Mouse (Mus musculus): ENCODE measurements around the gene Retreg1. TPM values are rescaled to one million over a fixed set of nuclear protein-coding genes. Genes with fewer than 3 reads are reported as not detected.

Gene Retreg1
- polyA plus RNA-seq, 1 experiment from 2014 or later, result 1.9 TPM

DNA sequence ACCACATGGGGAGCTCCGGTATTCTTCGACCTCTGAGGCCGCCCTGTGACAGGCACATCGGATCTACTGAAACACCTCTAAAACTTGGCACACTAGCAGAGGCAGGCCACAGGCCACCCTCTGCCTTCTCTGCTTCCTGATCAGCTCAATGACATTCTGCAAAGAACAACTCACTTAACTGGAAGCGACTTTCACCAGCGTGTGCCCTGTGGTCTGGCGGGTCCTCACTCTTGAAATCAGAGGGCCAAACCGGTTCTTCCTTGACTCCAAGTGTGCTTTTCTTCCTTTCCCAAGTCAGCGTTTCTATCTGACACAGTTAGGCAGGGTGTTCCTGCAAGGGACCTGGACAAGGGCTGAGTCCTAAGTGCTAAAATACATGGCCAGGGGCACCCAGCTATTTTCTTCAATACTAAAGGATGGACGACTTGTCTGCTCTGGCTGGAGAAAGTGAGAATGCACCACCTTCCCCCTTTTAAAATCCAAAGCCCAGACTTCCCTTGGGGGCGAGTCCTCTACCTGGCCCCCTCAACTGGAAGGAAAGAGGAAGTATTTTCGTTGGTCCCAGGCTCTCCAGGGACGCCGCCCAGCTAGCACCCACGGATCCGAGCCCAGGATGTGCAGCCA lies 406 bp upstream of the Retreg1 start:
- H3K9me3 ChIP-seq (replicated peaks), result no peaks in the 10 kb centered on the region
- H3K27me3 ChIP-seq (ENCODE audit: low read depth, poor library complexity, severe bottlenecking), result peaks cover 47% of the 10 kb centered on the region
- WGBS, result 13% methylated on average over 16 of the region's 16 CpGs
- no peaks in the 10 kb centered on the region for H3K36me3 ChIP-seq
- peaks cover 15% of the 10 kb centered on the region for H3K4me1 ChIP-seq
- peak overlapping the region; percentile 85 for H3K4me3 ChIP-seq
- H3K27ac ChIP-seq, result peak overlapping the region; percentile 82
- DNase-seq (ENCODE audit: low spot score), result peak; percentile 39

DNA sequence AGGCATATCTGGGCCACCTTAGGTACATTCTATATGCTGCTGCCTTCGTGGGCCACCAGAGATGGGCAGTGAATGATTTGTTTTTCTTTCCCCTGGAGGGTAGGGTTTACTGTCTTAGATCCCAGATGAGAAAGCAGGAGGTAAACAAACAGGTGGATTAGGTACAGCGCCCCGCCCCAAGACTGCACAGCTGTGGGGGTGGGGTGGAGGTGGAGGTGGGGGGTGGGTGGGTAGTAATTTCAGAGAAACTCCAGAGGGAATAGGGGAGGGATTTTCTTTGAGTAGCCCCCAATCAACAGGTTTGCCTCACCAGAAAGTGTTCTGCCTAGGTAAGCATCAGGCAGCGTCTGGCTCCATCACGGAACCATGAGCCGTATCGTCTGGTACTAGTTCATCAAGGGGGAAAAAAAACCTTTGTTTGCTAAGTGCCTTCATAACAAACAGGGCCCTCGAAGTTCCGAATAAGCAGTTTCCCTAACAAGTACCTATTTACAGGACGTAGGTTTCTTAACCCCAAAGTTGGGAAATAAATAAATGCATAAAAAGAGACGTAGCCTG lies 1.1 kb downstream of the Retreg1 start:
- DNase-seq (ENCODE audit: low spot score), result no peak
- H3K27ac ChIP-seq, result no peak overlapping the region
- no peaks in the 10 kb centered on the region for H3K36me3 ChIP-seq
- WGBS, result 13% methylated on average over 11 of the region's 11 CpGs
- H3K4me1 ChIP-seq, result peaks cover 15% of the 10 kb centered on the region
- H3K4me3 ChIP-seq, result peak overlapping the region; percentile 85
- H3K9me3 ChIP-seq (replicated peaks), result no peaks in the 10 kb centered on the region
- H3K27me3 ChIP-seq (ENCODE audit: low read depth, poor library complexity, severe bottlenecking), result peaks cover 47% of the 10 kb centered on the region

GRCm38 (mm10) chr15:25844771-25845170 lies 1.8 kb downstream of the Retreg1 start:
- no peaks in the 10 kb centered on the region for H3K36me3 ChIP-seq
- H3K27ac ChIP-seq, result no peak overlapping the region
- H3K9me3 ChIP-seq (replicated peaks), result no peaks in the 10 kb centered on the region
- peaks cover 15% of the 10 kb centered on the region for H3K4me1 ChIP-seq
- WGBS, result 46% methylated on average over 4 of the region's 4 CpGs
- H3K4me3 ChIP-seq, result no peak overlapping the region
- peaks cover 47% of the 10 kb centered on the region for H3K27me3 ChIP-seq (ENCODE audit: low read depth, poor library complexity, severe bottlenecking)
- DNase-seq (ENCODE audit: low spot score), result no peak

DNA sequence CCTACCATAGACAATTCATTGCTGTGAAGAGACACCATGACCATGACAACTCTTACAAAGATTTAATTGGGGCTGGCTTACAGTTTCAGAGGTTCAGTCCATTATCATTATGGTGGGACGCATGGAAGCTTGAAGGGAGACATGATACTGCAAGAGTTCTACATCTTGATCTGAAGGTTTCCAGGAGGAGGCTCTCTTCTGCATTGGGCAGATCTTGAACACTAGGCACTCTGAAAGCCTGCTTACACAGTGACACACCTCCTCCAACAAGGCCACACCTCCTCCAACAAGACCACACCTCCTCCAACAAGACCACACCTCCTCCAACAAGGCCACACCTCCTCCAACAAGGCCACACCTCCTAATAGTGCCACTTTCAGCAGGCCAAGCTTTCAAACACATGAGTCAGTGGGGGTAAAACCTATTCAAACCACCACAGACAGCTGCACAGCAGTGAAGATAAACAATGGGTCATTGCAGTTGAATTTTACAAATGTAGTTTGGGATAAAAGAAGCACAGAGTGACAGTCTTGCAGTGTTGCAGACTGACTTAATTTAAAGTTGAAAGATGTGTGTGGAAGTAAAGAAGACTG lies 4.7 kb downstream of the Retreg1 start:
- H3K27ac ChIP-seq, result no peak overlapping the region
- no peaks in the 10 kb centered on the region for H3K36me3 ChIP-seq
- no peak overlapping the region for H3K4me3 ChIP-seq
- H3K4me1 ChIP-seq, result peaks cover 19% of the 10 kb centered on the region
- DNase-seq (ENCODE audit: low spot score), result no peak
- H3K9me3 ChIP-seq (replicated peaks), result no peaks in the 10 kb centered on the region
- peaks cover 26% of the 10 kb centered on the region for H3K27me3 ChIP-seq (ENCODE audit: low read depth, poor library complexity, severe bottlenecking)
- WGBS, result 98% methylated on average over 1 of the region's 1 CpGs

DNA sequence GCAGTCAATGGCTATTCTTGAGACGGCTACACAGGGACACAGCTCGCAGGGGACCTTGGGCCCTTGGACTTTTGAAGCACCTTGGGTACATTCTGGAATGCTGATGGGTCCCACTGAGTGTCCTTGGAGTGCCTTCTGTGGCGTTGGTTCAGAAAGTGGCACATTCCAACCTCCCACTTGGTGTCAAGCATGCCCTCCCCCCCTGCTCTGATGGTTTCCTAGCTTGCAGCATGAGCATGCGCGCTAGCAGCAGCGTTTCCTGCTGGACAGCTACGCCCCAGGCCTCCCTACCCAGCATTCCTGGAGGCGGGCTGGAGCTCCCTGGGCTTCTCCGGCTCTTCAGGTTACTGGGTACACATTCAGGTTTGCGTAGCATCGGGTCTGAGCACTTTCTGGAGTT lies 7.6 kb downstream of the Retreg1 start:
- Histone ChIP-seq H3K27ac (no peak overlapping the region), H3K27me3 (ENCODE audit: low read depth, poor library complexity, severe bottlenecking) (no peaks in the 10 kb centered on the region), H3K4me3 (no peak overlapping the region), H3K36me3 (no peaks in the 10 kb centered on the region), H3K4me1 (peaks cover 16% of the 10 kb centered on the region), H3K9me3 (replicated peaks) (no peaks in the 10 kb centered on the region)
- WGBS, result 80% methylated on average over 11 of the region's 11 CpGs
- no peak for DNase-seq (ENCODE audit: low spot score)

DNA sequence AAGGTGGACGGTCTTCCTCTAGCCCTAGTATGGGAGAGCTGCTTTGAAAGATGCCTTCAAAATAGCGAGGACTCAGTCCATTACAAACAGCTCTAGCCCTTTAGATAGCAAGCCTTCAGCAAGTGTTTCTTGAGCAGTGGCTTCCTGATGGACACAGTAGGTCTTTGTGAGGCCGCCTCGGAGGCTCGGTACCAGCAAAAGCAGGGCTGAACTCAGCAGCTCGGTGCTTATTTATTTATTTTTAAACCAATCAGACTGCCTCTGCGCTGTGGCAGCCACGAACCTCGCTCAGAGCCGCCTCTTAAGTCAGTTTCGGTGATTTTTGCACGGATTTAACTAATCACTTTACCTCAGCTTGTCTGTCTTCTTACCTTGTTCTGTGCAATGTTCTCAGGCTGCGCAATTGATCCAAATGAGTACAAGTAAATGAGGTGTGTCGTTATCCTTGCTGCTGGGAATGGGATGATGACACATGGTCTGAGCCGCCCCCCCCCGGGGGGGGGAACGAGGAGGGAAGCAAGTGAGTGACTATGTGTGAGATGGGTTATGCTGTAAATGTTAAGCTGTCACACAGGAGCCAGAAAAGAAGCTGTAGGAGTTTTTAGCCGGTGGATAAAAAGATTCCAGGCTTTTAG lies 11.4 kb downstream of the Retreg1 start:
- H3K36me3 ChIP-seq, result no peaks in the 10 kb centered on the region
- H3K9me3 ChIP-seq (replicated peaks), result no peaks in the 10 kb centered on the region
- no peak overlapping the region for H3K4me3 ChIP-seq
- H3K4me1 ChIP-seq, result peaks cover 28% of the 10 kb centered on the region
- WGBS, result 72% methylated on average over 18 of the region's 18 CpGs
- no peaks in the 10 kb centered on the region for H3K27me3 ChIP-seq (ENCODE audit: low read depth, poor library complexity, severe bottlenecking)
- H3K27ac ChIP-seq, result no peak overlapping the region
- no peak for DNase-seq (ENCODE audit: low spot score)

DNA sequence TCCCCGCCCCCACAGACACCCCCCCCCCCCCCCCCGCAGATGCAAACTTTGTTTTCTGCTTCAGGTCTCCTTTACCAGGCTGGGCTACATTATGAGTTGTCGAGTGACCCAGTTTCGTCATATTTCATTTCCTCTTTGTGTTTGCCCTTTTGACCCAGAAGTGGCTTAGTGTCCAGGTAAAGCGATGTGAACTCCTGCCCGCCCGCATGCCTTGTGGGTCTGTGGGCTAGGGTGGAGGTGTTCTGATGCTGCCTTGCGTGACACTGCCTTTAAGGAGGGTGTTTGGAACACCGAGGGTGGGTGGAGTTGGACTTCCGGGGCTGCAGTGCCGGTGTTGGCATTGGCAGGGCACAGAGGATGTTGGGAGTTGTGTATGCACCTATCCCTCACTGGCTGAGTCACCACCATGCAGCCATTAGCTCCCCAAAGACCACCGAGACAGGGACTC lies 15.7 kb downstream of the Retreg1 start:
- Histone ChIP-seq H3K4me1 (peaks cover 25% of the 10 kb centered on the region), H3K9me3 (replicated peaks) (no peaks in the 10 kb centered on the region), H3K27ac (0 out of 2 replicates have a peak overlapping the region, but pooled peaks have one; percentile 14), H3K4me3 (no peak overlapping the region), H3K36me3 (no peaks in the 10 kb centered on the region), H3K27me3 (ENCODE audit: low read depth, poor library complexity, severe bottlenecking) (no peaks in the 10 kb centered on the region)
- no peak for DNase-seq (ENCODE audit: low spot score)
- 66% methylated on average over 12 of the region's 12 CpGs for WGBS

GRCm38 (mm10) chr15:25859469-25859868 lies 16.5 kb downstream of the Retreg1 start:
- 76% methylated on average over 3 of the region's 3 CpGs for WGBS
- DNase-seq (ENCODE audit: low spot score), result no peak

DNA sequence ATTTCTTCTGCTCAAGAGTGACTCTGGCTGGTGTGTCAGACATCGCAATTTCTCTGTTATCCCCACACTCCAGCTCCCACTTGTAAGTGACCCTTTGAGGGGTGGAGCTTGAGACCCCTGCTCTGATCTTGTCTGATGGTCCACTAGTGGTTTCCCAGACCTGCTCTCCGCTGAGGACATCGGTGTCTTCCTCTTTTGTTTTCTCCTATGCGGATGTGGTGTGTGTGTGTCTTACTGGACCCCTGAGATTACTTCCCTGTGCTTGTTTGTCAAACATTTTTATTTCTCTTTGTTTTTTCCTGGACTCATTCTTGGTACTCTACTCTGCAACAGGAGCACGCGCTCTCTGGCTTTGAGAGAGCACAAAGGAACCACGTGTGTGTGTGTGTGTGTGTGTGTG lies 18.9 kb downstream of the Retreg1 start:
- no peaks in the 10 kb centered on the region for H3K36me3 ChIP-seq
- H3K4me1 ChIP-seq, result peaks cover 11% of the 10 kb centered on the region
- DNase-seq (ENCODE audit: low spot score), result no peak
- no peak overlapping the region for H3K4me3 ChIP-seq
- WGBS, result 84% methylated on average over 7 of the region's 7 CpGs
- H3K9me3 ChIP-seq (replicated peaks), result no peaks in the 10 kb centered on the region
- no peaks in the 10 kb centered on the region for H3K27me3 ChIP-seq (ENCODE audit: low read depth, poor library complexity, severe bottlenecking)
- no peak overlapping the region for H3K27ac ChIP-seq

More at GRCm38 (mm10) chr15:25859469-25859868, 16.5 kb downstream of the Retreg1 start:
- Histone ChIP-seq H3K36me3 (no peaks in the 10 kb centered on the region), H3K4me3 (no peak overlapping the region), H3K9me3 (replicated peaks) (no peaks in the 10 kb centered on the region), H3K27me3 (ENCODE audit: low read depth, poor library complexity, severe bottlenecking) (no peaks in the 10 kb centered on the region), H3K4me1 (peaks cover 20% of the 10 kb centered on the region), H3K27ac (no peak overlapping the region)

DNA sequence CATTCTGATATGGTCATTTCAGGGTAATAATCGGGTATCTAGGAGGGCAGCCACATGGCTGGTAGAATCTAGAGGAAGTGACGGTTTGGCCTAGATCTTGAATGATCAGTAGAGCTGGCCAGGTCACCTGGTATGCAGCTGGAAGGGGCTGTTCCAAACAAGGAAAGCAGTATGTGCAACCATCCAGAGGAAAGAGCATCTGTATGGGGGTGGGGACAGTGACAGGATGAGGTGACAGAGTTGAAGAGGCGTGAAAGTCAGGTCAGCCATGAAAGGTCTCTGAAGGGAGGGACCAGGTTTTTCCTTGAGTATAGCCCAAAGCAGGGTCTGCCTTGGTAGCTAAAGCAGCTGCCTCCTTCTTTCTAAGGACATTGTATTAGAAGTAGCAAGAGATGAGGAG lies 22.6 kb downstream of the Retreg1 start:
- WGBS, result 94% methylated on average over 3 of the region's 3 CpGs
- Histone ChIP-seq H3K36me3 (no peaks in the 10 kb centered on the region), H3K4me3 (no peak overlapping the region), H3K9me3 (replicated peaks) (no peaks in the 10 kb centered on the region), H3K27me3 (ENCODE audit: low read depth, poor library complexity, severe bottlenecking) (no peaks in the 10 kb centered on the region), H3K4me1 (no peaks in the 10 kb centered on the region), H3K27ac (no peak overlapping the region)
- no peak for DNase-seq (ENCODE audit: low spot score)

- Histone ChIP-seq H3K9me3 (replicated peaks) (no peaks in the 10 kb centered on the region), H3K4me1 (no peaks in the 10 kb centered on the region), H3K27me3 (ENCODE audit: low read depth, poor library complexity, severe bottlenecking) (no peaks in the 10 kb centered on the region), H3K36me3 (no peaks in the 10 kb centered on the region), H3K27ac (no peak overlapping the region), H3K4me3 (no peak overlapping the region)
- WGBS, result 91% methylated on average over 6 of the region's 6 CpGs
- DNase-seq (ENCODE audit: low spot score), result no peak
These were observed 23.1 kb downstream of the Retreg1 start for GRCm38 (mm10) chr15:25866106-25866505.

GRCm38 (mm10) chr15:25869129-25869528 lies 26.1 kb downstream of the Retreg1 start:
- Histone ChIP-seq H3K9me3 (replicated peaks) (no peaks in the 10 kb centered on the region), H3K27ac (no peak overlapping the region), H3K4me3 (no peak overlapping the region), H3K4me1 (peaks cover 17% of the 10 kb centered on the region), H3K36me3 (no peaks in the 10 kb centered on the region), H3K27me3 (ENCODE audit: low read depth, poor library complexity, severe bottlenecking) (no peaks in the 10 kb centered on the region)
- WGBS, result 53% methylated on average over 5 of the region's 5 CpGs
- no peak for DNase-seq (ENCODE audit: low spot score)

- Histone ChIP-seq H3K27me3 (ENCODE audit: low read depth, poor library complexity, severe bottlenecking) (no peaks in the 10 kb centered on the region), H3K9me3 (replicated peaks) (no peaks in the 10 kb centered on the region), H3K4me3 (no peak overlapping the region), H3K4me1 (peaks cover 18% of the 10 kb centered on the region), H3K36me3 (no peaks in the 10 kb centered on the region), H3K27ac (peak overlapping the region; percentile 75)
- WGBS, result 88% methylated on average over 7 of the region's 7 CpGs
- DNase-seq (ENCODE audit: low spot score), result no peak
These were observed 28.5 kb downstream of the Retreg1 start for GRCm38 (mm10) chr15:25871470-25871869.

All from limb, embryonic 10.5 days (tissue).